In genomic region chr19:3323753-3324270, GRCm38 (mm10) we compare ENCODE assay signal across 8 mouse cellular contexts. TPM values are rescaled to one million over a fixed set of nuclear protein-coding genes. Genes with fewer than 3 reads are reported as not detected.
DNase-seq lines count a peak whose midpoint lies in the region; ATAC-seq and TF ChIP-seq lines count a peak whose summit lies in the region.

No protein-coding gene starts in this region.

- H3K27me3 ChIP-seq in forebrain, embryonic 15.5 days, result peaks cover 28% of the 10 kb centered on the region
- peaks cover 23% of the 10 kb centered on the region for H3K27me3 ChIP-seq in hindbrain, embryonic 11.5 days (ENCODE audit: control insufficient read depth, insufficient read depth, low read length)

- 0 out of 2 replicates have a peak overlapping the region, but pooled peaks have one; percentile 3 for H3K27ac ChIP-seq in forebrain, embryonic 15.5 days (replicated peaks)
- H3K27ac ChIP-seq in hindbrain, embryonic 11.5 days (ENCODE audit: low read depth, low read length), result no peak overlapping the region
- H3K27ac ChIP-seq in left cerebral cortex, adult 2 months, result peak overlapping the region; percentile 84
- peak overlapping the region; percentile 80 for H3K27ac ChIP-seq in macrophage

- H3K4me2 ChIP-seq in forebrain, embryonic 15.5 days (replicated peaks), result peak overlapping the region; percentile 91
- peak overlapping the region; percentile 94 for H3K4me2 ChIP-seq in hindbrain, embryonic 11.5 days (replicated peaks; ENCODE audit: low read depth, low read length)

- peaks cover 46% of the 10 kb centered on the region for H3K79me2 ChIP-seq in macrophage (ENCODE audit: inconsistent target)

- TF ChIP-seq CTCF in left cerebral cortex, adult 2 months (IDR thresholded peaks at IDR 0.05), result no peak

- 0 out of 2 replicates have a peak, but pooled peaks have one; percentile 9 for ATAC-seq in forebrain, embryonic 15.5 days (replicated peaks)
- ATAC-seq in hindbrain, embryonic 11.5 days (ENCODE audit: low FRiP score), result peak; percentile 19; the same call in 1 of the 2 replicates
- ATAC-seq in activated CD4-positive, CD25-positive, alpha-beta regulatory T cell, adult 4 months, result no peak

- no peaks in the 10 kb centered on the region for H3K36me3 ChIP-seq in forebrain, embryonic 15.5 days
- no peaks in the 10 kb centered on the region for H3K36me3 ChIP-seq in hindbrain, embryonic 11.5 days (ENCODE audit: control insufficient read depth, insufficient read depth, low read length)
- no peaks in the 10 kb centered on the region for H3K36me3 ChIP-seq in macrophage (ENCODE audit: inconsistent target)

- peak overlapping the region; percentile 64 for H3K4me3 ChIP-seq in forebrain, embryonic 15.5 days
- H3K4me3 ChIP-seq in hindbrain, embryonic 11.5 days (ENCODE audit: low read depth, low read length), result peak overlapping the region; percentile 41
- H3K4me3 ChIP-seq in left cerebral cortex, adult 2 months, result peak overlapping the region; percentile 67
- H3K4me3 ChIP-seq in macrophage (ENCODE audit: inconsistent target), result peak overlapping the region; percentile 90

- intact Hi-C loops in left cerebral cortex, adult 2 months (cut with DNase I), result loop anchor here (2.0 kb wide), 1 partner anchor 31 kb away; no protein-coding TSS in a partner anchor

- WGBS in forebrain, embryonic 15.5 days, result 1% methylated on average over 34 of the region's 34 CpGs
- WGBS in hindbrain, embryonic 11.5 days, result under 1% methylated on average over 34 of the region's 34 CpGs
- 1% methylated on average over 34 of the region's 34 CpGs for WGBS in macrophage (ENCODE audit: missing documents)

- peak; percentile 70 for DNase-seq in R1 (ENCODE audit: low read depth, low spot score)
- DNase-seq in cerebellum, adult 18-20 months, result peak; percentile 37 to 39
- DNase-seq in hindbrain, embryonic 11.5 days (ENCODE audit: low spot score), result peak; percentile 51
- DNase-seq in left cerebral cortex, adult 2 months (ENCODE audit: extremely low spot score in 1 of 2, low spot score in 2 of 2), result peak; percentile 39 to 42
- DNase-seq in spleen, adult 12 weeks (ENCODE audit: low spot score), result peak; percentile 56

- H3K9me3 ChIP-seq in forebrain, embryonic 15.5 days, result no peaks in the 10 kb centered on the region
- no peaks in the 10 kb centered on the region for H3K9me3 ChIP-seq in hindbrain, embryonic 11.5 days (ENCODE audit: control insufficient read depth, low read length)

- H3K4me1 ChIP-seq in forebrain, embryonic 15.5 days, result peaks cover 43% of the 10 kb centered on the region
- peaks cover 8% of the 10 kb centered on the region; the same call in 1 of the 2 replicates for H3K4me1 ChIP-seq in hindbrain, embryonic 11.5 days (replicated peaks; ENCODE audit: control insufficient read depth, insufficient read depth, low read length)

- peak overlapping the region; percentile 58 for H3K9ac ChIP-seq in forebrain, embryonic 15.5 days (replicated peaks)
- H3K9ac ChIP-seq in hindbrain, embryonic 11.5 days (ENCODE audit: low read depth, low read length), result peak overlapping the region; percentile 44

RNA-seq across cellular contexts. Expression of gene Cpt1a, which starts 1.7 kb away (rescaled TPM):
- polyA plus RNA-seq in forebrain, embryonic 15.5 days (2015; fragmentation: Nextera tagmentation; extraction: Ambion mirVana), result 12.7 and 13.0 TPM in 2 replicates
- polyA plus RNA-seq in hindbrain, embryonic 11.5 days (2014; fragmentation: Nextera tagmentation; extraction: Ambion mirVana), result 6.6 and 8.8 TPM in 2 replicates
- total RNA-seq in left cerebral cortex, adult 2 months (2021), result 10 to 100 TPM; 20.6 to 27.8 TPM
- total RNA-seq in macrophage (2018; cell fraction: chromatin; rRNA removed), result 10 to 100 TPM in 24 of 26 experiments, 1 to 10 TPM in 2; 8.6 to 87.1 (median 48.0) TPM
- 100 to 1,000 TPM in 1 of 26 experiments, 10 to 100 TPM in 25; 54.2 to 105 (median 76.0) TPM for total RNA-seq in macrophage (2018; cell fraction: cytosol; rRNA removed)
- 10 to 100 TPM; 30.6 to 80.4 (median 49.2) TPM for total RNA-seq in macrophage (2018; cell fraction: nucleus; rRNA removed)
- 64.9 to 112 TPM (median 73.6 TPM) in 3 replicates for polyA plus RNA-seq in macrophage (2018)
- polyA plus RNA-seq in activated CD4-positive, CD25-positive, alpha-beta regulatory T cell, adult 4 months (2017; shearing (Covaris generic)), result 10 to 100 TPM; 18.3 to 18.4 TPM

RNA-seq across cellular contexts. Expression of gene Ighmbp2, which starts 41.0 kb away (rescaled TPM):
- polyA plus RNA-seq in forebrain, embryonic 15.5 days (2015; fragmentation: Nextera tagmentation; extraction: Ambion mirVana), result 12.1 TPM in 2 replicates
- 6.0 and 7.5 TPM in 2 replicates for polyA plus RNA-seq in hindbrain, embryonic 11.5 days (2014; fragmentation: Nextera tagmentation; extraction: Ambion mirVana)
- 10 to 100 TPM in 1 of 2 experiments, 1 to 10 TPM in 1; 9.4 to 11.0 TPM for total RNA-seq in left cerebral cortex, adult 2 months (2021)
- total RNA-seq in macrophage (2018; cell fraction: chromatin; rRNA removed), result 10 to 100 TPM in 16 of 26 experiments, 1 to 10 TPM in 10; 3.6 to 23.4 (median 13.9) TPM
- 1 to 10 TPM; 1.2 to 4.8 (median 3.3) TPM for total RNA-seq in macrophage (2018; cell fraction: cytosol; rRNA removed)
- 10 to 100 TPM in 7 of 26 experiments, 1 to 10 TPM in 19; 2.4 to 13.9 (median 8.6) TPM for total RNA-seq in macrophage (2018; cell fraction: nucleus; rRNA removed)
- 3.1 to 3.7 TPM (median 3.2 TPM) in 3 replicates for polyA plus RNA-seq in macrophage (2018)
- 1 to 10 TPM; 3.3 to 4.9 TPM for polyA plus RNA-seq in activated CD4-positive, CD25-positive, alpha-beta regulatory T cell, adult 4 months (2017; shearing (Covaris generic))

RNA-seq across cellular contexts. Expression of gene Mrpl21, which starts 41.1 kb away (rescaled TPM):
- 102 and 110 TPM in 2 replicates for polyA plus RNA-seq in forebrain, embryonic 15.5 days (2015; fragmentation: Nextera tagmentation; extraction: Ambion mirVana)
- polyA plus RNA-seq in hindbrain, embryonic 11.5 days (2014; fragmentation: Nextera tagmentation; extraction: Ambion mirVana), result 124 and 133 TPM in 2 replicates
- total RNA-seq in left cerebral cortex, adult 2 months (2021), result 10 to 100 TPM; 51.3 to 52.0 TPM
- total RNA-seq in macrophage (2018; cell fraction: chromatin; rRNA removed), result 10 to 100 TPM in 23 of 26 experiments, 1 to 10 TPM in 3; 3.6 to 30.6 (median 19.2) TPM
- total RNA-seq in macrophage (2018; cell fraction: cytosol; rRNA removed), result 10 to 100 TPM; 32.8 to 58.2 (median 44.7) TPM
- total RNA-seq in macrophage (2018; cell fraction: nucleus; rRNA removed), result 10 to 100 TPM in 23 of 26 experiments, 1 to 10 TPM in 3; 8.7 to 34.1 (median 17.1) TPM
- 39.8 to 73.7 TPM (median 41.2 TPM) in 3 replicates for polyA plus RNA-seq in macrophage (2018)
- 100 to 1,000 TPM; 116 to 129 TPM for polyA plus RNA-seq in activated CD4-positive, CD25-positive, alpha-beta regulatory T cell, adult 4 months (2017; shearing (Covaris generic))
